Mouse (Mus musculus) kidney, adult 8-10 months (tissue): ENCODE measurements around the gene Pde4c.

Experiments used
- DNase-seq, 2 experiments: peaks; one replicate each; pipeline ENCODE4 v3.0.0; 2022

Gene Pde4c

GRCm38 (mm10) chr8:70794215-70794614 lies 70.7 kb downstream of the Pde4c start:
- DNase-seq = no peak

DNA sequence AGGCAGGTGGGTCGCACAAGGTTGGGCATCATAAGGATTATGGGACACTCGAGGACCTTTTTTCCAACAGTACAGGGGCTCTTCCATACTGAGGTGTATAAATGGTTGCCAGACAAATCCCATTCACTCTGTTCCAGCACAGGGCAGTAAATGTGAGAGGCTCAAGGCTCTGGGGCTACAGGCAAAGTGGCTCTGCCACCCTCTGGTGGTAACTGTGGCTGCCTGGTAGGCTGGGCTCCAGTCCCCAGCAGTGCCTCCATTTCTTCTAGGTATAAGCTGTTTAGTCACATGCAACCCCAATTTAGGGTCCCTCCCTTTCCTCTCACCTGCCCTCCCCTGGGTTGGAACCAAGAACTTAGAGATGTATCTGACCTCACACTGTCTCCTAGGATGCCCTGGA lies 71.8 kb downstream of the Pde4c start:
- no peak for DNase-seq

DNA sequence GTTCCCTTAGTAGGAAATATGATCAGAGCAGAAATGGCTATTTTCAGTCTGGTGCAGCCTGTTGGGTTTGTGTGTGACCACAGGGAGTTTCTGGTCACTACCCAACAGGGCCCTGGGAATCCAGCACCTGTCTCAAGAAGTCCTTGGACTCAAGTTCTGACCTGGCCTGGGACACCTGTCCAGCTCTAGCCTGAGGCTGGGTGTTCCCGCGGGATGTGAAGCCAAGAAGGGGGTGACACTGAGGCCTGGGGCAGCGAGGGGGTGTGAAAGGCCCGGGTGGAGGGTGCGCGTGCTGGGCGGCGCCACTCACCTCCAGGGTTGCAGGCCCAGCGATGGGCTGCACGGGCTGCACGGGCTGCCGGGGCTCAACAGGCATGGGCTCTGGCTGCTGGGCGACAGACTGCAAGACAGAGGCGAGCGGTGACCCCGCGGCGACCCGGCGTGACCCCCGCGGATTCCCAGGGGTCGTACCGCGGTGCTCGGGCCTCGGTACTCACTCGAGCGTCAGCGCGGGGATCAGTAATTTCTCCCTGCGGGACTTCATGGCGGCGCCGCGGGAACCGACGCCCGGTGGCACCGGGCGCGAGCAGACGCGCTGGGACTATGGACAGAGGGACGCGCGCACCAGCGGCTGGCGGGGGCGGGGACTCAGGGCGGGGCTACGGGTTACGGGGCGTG lies 73.0 kb downstream of the Pde4c start:
- DNase-seq = no peak

DNA sequence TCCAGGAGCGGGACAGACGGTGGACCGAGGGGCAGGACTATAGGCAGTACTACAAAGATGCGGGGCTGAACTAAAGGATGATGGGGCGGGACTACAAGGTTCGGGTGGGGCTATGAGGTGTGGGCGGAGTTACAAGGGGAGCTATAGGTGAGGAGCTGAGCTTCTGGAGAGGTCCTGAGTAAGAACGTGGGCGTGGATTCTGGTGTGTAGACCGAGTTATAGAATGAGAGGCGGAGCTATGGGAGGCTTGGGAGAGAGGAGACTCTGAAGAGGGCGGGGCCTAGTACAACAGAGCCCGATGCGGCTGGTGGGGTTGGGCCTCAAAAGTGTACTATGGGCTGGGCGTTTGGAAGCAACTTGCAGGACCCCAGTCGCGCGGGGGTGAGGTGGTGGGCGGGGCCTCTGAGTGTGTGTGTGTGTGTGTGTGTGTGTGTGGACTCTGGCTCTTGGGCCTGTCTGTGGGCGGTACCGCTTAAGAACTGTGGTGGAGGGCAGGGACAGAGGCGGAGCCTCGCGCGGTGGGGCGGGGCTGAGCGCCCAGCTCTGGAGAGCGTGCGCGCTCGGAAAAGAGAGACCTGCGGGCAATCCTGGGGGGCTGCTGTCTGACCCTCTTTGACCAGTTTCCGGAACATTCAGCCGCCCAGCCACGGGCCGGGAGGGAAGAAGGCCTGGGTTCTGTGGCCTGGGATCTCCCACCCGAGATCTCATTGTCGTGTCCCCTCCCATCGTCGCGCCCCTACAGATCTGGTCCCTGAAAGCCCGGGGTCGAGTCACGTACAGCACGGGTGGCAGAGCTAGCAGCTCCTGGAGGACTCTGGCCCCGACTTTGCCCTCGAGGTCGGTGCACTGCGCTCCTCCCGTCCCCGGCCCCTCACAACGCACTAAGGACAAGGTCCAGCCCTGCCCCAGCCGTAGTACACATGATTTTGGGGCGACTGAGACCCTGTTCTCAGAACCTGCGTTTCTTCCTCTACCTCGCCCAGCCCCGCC lies 73.9 kb downstream of the Pde4c start:
- DNase-seq = peak; percentile 92 to 94

DNA sequence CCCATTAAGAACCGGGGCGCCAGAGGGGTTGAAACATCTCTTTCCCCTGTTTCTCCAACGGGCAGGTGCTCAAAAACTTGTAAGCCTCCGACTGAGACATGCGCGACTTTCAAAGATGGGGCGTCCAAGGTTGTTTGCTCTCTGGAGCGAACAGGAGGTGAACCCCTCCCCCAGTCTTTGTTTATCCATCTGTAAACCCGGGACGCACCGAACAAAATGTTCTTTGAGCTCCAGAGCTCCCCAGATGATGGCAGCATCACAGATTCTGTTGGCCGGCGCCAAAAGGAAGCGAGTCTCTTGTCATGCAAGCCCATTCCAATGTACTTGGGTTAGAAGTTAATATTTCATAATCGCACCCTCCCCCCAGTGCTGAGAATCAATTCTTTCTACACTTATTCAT lies 74.8 kb downstream of the Pde4c start:
- peak in 1 of 2 experiments; percentile 84 for DNase-seq

DNA sequence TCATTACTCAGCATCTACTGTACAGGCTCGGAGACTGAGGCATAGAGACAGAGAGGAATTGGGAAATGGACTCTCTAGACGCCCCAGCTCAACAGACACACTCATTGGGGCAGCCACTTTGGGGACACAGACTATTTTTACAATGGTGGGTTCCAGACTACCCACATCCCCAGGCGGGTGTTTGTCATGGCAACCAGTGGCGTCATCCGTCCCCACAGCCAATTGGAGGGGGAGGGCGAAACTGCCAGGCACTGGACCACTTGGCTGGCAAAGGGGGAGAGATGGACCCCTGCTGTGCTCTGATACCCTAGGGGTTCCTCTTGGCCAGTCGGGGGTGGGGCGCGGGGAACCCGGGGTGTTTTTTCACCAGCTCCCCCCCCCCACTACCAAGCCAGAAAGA lies 77.1 kb downstream of the Pde4c start:
- no peak for DNase-seq
